Mouse (Mus musculus) lung, embryonic 14.5 days (tissue): ENCODE results near the gene Sgms1. TPM values are rescaled to one million over a fixed set of nuclear protein-coding genes. Genes with fewer than 3 reads are reported as not detected.

Experiments
- ATAC-seq: fragments of 200-750 bp; cut with Nextera tagmentation; 2 replicates; pipeline ENCODE4 v1.8.0; 2017; ENCODE audit warnings: mild to moderate bottlenecking, moderate TSS enrichment, moderate library complexity; ENCODE audit not compliant: insufficient read depth
- DNase-seq: peaks from one replicate; pipeline ENCODE4 v3.0.0-alpha.2; 2015
- H3K27ac ChIP-seq: fragments of 300-500 bp; sonication (generic); 2 replicates; pipeline ENCODE4 v1.5.1; 2014; ENCODE audit warnings: low read depth, mild to moderate bottlenecking, moderate library complexity
- H3K27me3 ChIP-seq: fragments of 300-500 bp; sonication (generic); 2 replicates; pipeline ENCODE4 v1.6.1; 2014; ENCODE audit warnings: low read length, control low read depth; ENCODE audit not compliant: insufficient read depth
- H3K36me3 ChIP-seq: fragments of 300-500 bp; sonication (generic); 2 replicates; pipeline ENCODE4 v1.6.1; 2014; ENCODE audit warnings: control low read depth; ENCODE audit not compliant: insufficient read depth
- H3K4me1 ChIP-seq: fragments of 300-500 bp; sonication (generic); 2 replicates; pipeline ENCODE4 v1.6.1; 2014; ENCODE audit warnings: antibody characterized with exemption, control low read depth; ENCODE audit not compliant: insufficient read depth
- H3K4me2 ChIP-seq: fragments of 300-500 bp; sonication (generic); 2 replicates; pipeline ENCODE4 v1.6.1; 2014; ENCODE audit warnings: mild to moderate bottlenecking
- H3K4me3 ChIP-seq: fragments of 300-500 bp; sonication (generic); 2 replicates; pipeline ENCODE4 v1.5.1; 2014; ENCODE audit warnings: low read depth, low read length
- H3K9ac ChIP-seq: fragments of 300-500 bp; sonication (generic); 2 replicates; pipeline ENCODE4 v1.6.1; 2014
- H3K9me3 ChIP-seq: fragments of 300-500 bp; sonication (generic); 2 replicates; pipeline ENCODE4 v1.6.1; 2016; ENCODE audit warnings: low read depth, low read length, control low read depth
- CTCF ChIP-seq: IDR thresholded peaks from 2 replicates; pipeline ENCODE4 v1.5.1; 2016; ENCODE audit warnings: antibody characterized with exemption, low read depth
- WGBS: fragments of 180-500 bp; shearing (Covaris S2); extraction: QIAGEN DNeasy Blood & Tissue Kit; methylation state at CpG from one replicate; pipeline ENCODE4 v1.1.7; 2014; 5-methylcytosine and 5-hydroxymethylcytosine counted together
- polyA plus RNA-seq: library from polyadenylated mRNA; unstranded; fragments of >200 nt; fragmentation: Nextera tagmentation; extraction: Ambion mirVana; gene quantifications from 2 replicates; pipeline ENCODE4 v1.2.1, GENCODE M21; 2014

The Sgms1 gene
- polyA plus RNA-seq, 1 experiment from 2014 or later: 50.2 TPM

GRCm38 (mm10) chr19:32224318-32225096, 165.0 kb downstream of the Sgms1 start:
- H3K9me3 ChIP-seq: no peaks in the 10 kb centered on the region
- 77% methylated on average over 2 of the region's 2 CpGs for WGBS
- H3K4me1 ChIP-seq: no peaks in the 10 kb centered on the region
- no peak overlapping the region for H3K9ac ChIP-seq
- H3K4me2 ChIP-seq: no peak overlapping the region
- H3K27me3 ChIP-seq: no peaks in the 10 kb centered on the region
- no peak overlapping the region for H3K27ac ChIP-seq
- no peak overlapping the region for H3K4me3 ChIP-seq
- no peak for DNase-seq
- H3K36me3 ChIP-seq: 0 out of 2 replicates have a peak, but pooled peaks cover 8% of the 10 kb centered on the region
- no peak for ATAC-seq
- no peak for TF ChIP-seq CTCF

GRCm38 (mm10) chr19:32223751-32224174, 165.8 kb downstream of the Sgms1 start:
- WGBS: 68% methylated on average over 3 of the region's 3 CpGs
- Histone ChIP-seq H3K27me3 (no peaks in the 10 kb centered on the region), H3K4me1 (no peaks in the 10 kb centered on the region), H3K4me3 (no peak overlapping the region), H3K36me3 (0 out of 2 replicates have a peak, but pooled peaks cover 8% of the 10 kb centered on the region), H3K9me3 (no peaks in the 10 kb centered on the region), H3K9ac (no peak overlapping the region), H3K4me2 (no peak overlapping the region), H3K27ac (no peak overlapping the region)
- DNase-seq (no peak), ATAC-seq (no peak)
- no peak for TF ChIP-seq CTCF

- no peaks in the 10 kb centered on the region for H3K27me3 ChIP-seq
- DNase-seq (no peak), ATAC-seq (no peak)
- H3K27ac ChIP-seq: no peak overlapping the region
- H3K4me1 ChIP-seq: no peaks in the 10 kb centered on the region
- H3K9ac ChIP-seq: no peak overlapping the region
- H3K36me3 ChIP-seq: 0 out of 2 replicates have a peak, but pooled peaks cover 8% of the 10 kb centered on the region
- H3K4me2 ChIP-seq: no peak overlapping the region
- H3K4me3 ChIP-seq: no peak overlapping the region
- WGBS: 89% methylated on average over 11 of the region's 11 CpGs
- no peak for TF ChIP-seq CTCF
- H3K9me3 ChIP-seq: no peaks in the 10 kb centered on the region
Measured at GRCm38 (mm10) chr19:32222083-32222482, 167.4 kb downstream of the Sgms1 start.

- H3K27me3 ChIP-seq: no peaks in the 10 kb centered on the region
- 63% methylated on average over 2 of the region's 2 CpGs for whole genome bisulfite sequencing
- H3K4me3 ChIP-seq: no peak overlapping the region
- H3K36me3 ChIP-seq: 0 out of 2 replicates have a peak, but pooled peaks cover 8% of the 10 kb centered on the region
- H3K9me3 ChIP-seq: no peaks in the 10 kb centered on the region
- no peak for TF ChIP-seq CTCF
- ATAC-seq (no peak), DNase-seq (no peak)
- H3K9ac ChIP-seq: no peak overlapping the region
- no peaks in the 10 kb centered on the region for H3K4me1 ChIP-seq
- no peak overlapping the region for H3K4me2 ChIP-seq
- H3K27ac ChIP-seq: no peak overlapping the region
Measured at GRCm38 (mm10) chr19:32220991-32221390, 168.5 kb downstream of the Sgms1 start.

- no peak for TF ChIP-seq CTCF
- no peak for ATAC-seq
- Histone ChIP-seq H3K9me3 (no peaks in the 10 kb centered on the region), H3K4me2 (no peak overlapping the region), H3K4me3 (no peak overlapping the region), H3K36me3 (no peaks in the 10 kb centered on the region), H3K4me1 (no peaks in the 10 kb centered on the region), H3K9ac (no peak overlapping the region), H3K27me3 (no peaks in the 10 kb centered on the region), H3K27ac (no peak overlapping the region)
- DNase-seq: no peak
- 88% methylated on average over 2 of the region's 2 CpGs for WGBS
Measured at GRCm38 (mm10) chr19:32216710-32217109, 172.8 kb downstream of the Sgms1 start.

GRCm38 (mm10) chr19:32214905-32215806, 174.4 kb downstream of the Sgms1 start:
- H3K9me3 ChIP-seq: no peaks in the 10 kb centered on the region
- DNase-seq (peak; percentile 26), ATAC-seq (no peak)
- 52% methylated on average over 12 of the region's 12 CpGs for whole genome bisulfite sequencing
- H3K27me3 ChIP-seq: no peaks in the 10 kb centered on the region
- no peaks in the 10 kb centered on the region for H3K36me3 ChIP-seq
- TF ChIP-seq CTCF: no peak
- H3K4me2 ChIP-seq: no peak overlapping the region
- no peak overlapping the region for H3K9ac ChIP-seq
- H3K27ac ChIP-seq: no peak overlapping the region
- no peaks in the 10 kb centered on the region for H3K4me1 ChIP-seq
- no peak overlapping the region for H3K4me3 ChIP-seq

GRCm38 (mm10) chr19:32213577-32213976, 175.9 kb downstream of the Sgms1 start:
- no peak for TF ChIP-seq CTCF
- Histone ChIP-seq H3K9me3 (no peaks in the 10 kb centered on the region), H3K9ac (no peak overlapping the region), H3K4me2 (no peak overlapping the region), H3K4me3 (no peak overlapping the region), H3K27ac (no peak overlapping the region), H3K36me3 (no peaks in the 10 kb centered on the region), H3K4me1 (no peaks in the 10 kb centered on the region), H3K27me3 (no peaks in the 10 kb centered on the region)
- 72% methylated on average over 3 of the region's 3 CpGs for WGBS
- ATAC-seq (no peak), DNase-seq (no peak)
